Mouse (Mus musculus) liver, adult 2 months (tissue): ENCODE data around the gene Ak5.

Experiments
- CTCF ChIP-seq: fragments of 200-500 bp; IDR thresholded peaks from 2 replicates; pipeline ENCODE4 v1.5.1; 2011; ENCODE audit warnings: low read depth, low read length, control low read depth
- POLR2A ChIP-seq: fragments of 200-500 bp; IDR thresholded peaks from 2 replicates; pipeline ENCODE4 v1.6.1; 2011; ENCODE audit warnings: low read length, control low read depth; ENCODE audit not compliant: insufficient read depth; ENCODE audit errors: extremely low read depth

DNA sequence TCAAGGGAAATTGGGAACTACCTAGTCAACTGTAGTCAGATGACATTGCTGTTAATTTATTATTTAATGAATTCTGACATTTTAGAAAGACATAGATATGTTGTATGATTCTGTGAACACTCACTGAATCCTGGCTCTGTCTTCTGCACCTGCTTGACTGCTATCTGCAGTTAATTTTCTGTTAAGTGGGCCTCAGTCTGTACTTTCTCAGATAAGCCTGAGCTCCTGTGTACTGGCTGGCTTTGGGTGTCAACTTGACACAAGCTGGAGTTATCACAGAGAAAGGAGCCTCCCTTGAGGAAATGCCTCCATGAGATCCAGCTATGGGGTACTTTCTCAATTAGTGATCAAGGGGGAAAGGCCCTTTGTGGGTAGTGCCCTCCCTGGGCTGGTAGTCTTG lies 118.1 kb downstream of the Ak5 start:
- TF ChIP-seq POLR2A (no peak), CTCF (no peak)
